Mouse (Mus musculus): ENCODE measurements around the gene Hddc3. TPM values are rescaled to one million over a fixed set of nuclear protein-coding genes. Genes with fewer than 3 reads are reported as not detected.

The Hddc3 gene
- polyA plus RNA-seq, 1 experiment from 2014 or later = 25.8 TPM

GRCm38 (mm10) chr7:80336932-80337331 is 6.0 kb upstream of the Hddc3 start:
- H3K9ac ChIP-seq (replicated peaks) = no peak overlapping the region
- 83% methylated on average over 3 of the region's 3 CpGs for WGBS
- no peaks in the 10 kb centered on the region for H3K27me3 ChIP-seq
- no peak overlapping the region for H3K4me2 ChIP-seq
- no peak for ATAC-seq (ENCODE audit: insufficient number of reproducible peaks, insufficient read depth, low FRiP score, low TSS enrichment, low read depth)
- H3K4me1 ChIP-seq (replicated peaks) = peaks cover 28% of the 10 kb centered on the region
- peaks cover 9% of the 10 kb centered on the region; the same call in 1 of the 2 replicates for H3K9me3 ChIP-seq
- no peak overlapping the region for H3K27ac ChIP-seq
- H3K4me3 ChIP-seq (replicated peaks) = no peak overlapping the region
- H3K36me3 ChIP-seq = peaks cover 57% of the 10 kb centered on the region

- H3K4me1 ChIP-seq (replicated peaks) = peaks cover 37% of the 10 kb centered on the region
- H3K9ac ChIP-seq (replicated peaks) = peak overlapping the region; percentile 65
- H3K27ac ChIP-seq = peak overlapping the region; percentile 41; the same call in 1 of the 2 replicates
- H3K4me3 ChIP-seq (replicated peaks) = peak overlapping the region; percentile 49
- 12% methylated on average over 17 of the region's 17 CpGs for WGBS
- no peak for ATAC-seq (ENCODE audit: insufficient number of reproducible peaks, insufficient read depth, low FRiP score, low TSS enrichment, low read depth)
- peak overlapping the region; percentile 85 for H3K4me2 ChIP-seq
- H3K9me3 ChIP-seq = no peaks in the 10 kb centered on the region
- H3K27me3 ChIP-seq = no peaks in the 10 kb centered on the region
- peaks cover 33% of the 10 kb centered on the region for H3K36me3 ChIP-seq
Observed at GRCm38 (mm10) chr7:80339371-80339770, 3.5 kb upstream of the Hddc3 start.

GRCm38 (mm10) chr7:80339793-80340628 is 2.9 kb upstream of the Hddc3 start:
- ATAC-seq (ENCODE audit: insufficient number of reproducible peaks, insufficient read depth, low FRiP score, low TSS enrichment, low read depth) = peak; percentile 96
- Histone ChIP-seq H3K27me3 (no peaks in the 10 kb centered on the region), H3K9me3 (no peaks in the 10 kb centered on the region), H3K36me3 (peaks cover 27% of the 10 kb centered on the region), H3K9ac (replicated peaks) (peak overlapping the region; percentile 65), H3K4me2 (peak overlapping the region; percentile 85), H3K4me3 (replicated peaks) (peak overlapping the region; percentile 49), H3K27ac (peak overlapping the region; percentile 82), H3K4me1 (replicated peaks) (peaks cover 37% of the 10 kb centered on the region)
- WGBS = under 1% methylated on average over 45 of the region's 45 CpGs

- ATAC-seq (ENCODE audit: insufficient number of reproducible peaks, insufficient read depth, low FRiP score, low TSS enrichment, low read depth) = 0 out of 2 replicates have a peak, but pooled peaks have one; percentile 6
- Histone ChIP-seq H3K9me3 (no peaks in the 10 kb centered on the region), H3K4me3 (replicated peaks) (peak within 1 kb of the TSS; percentile 49), H3K4me2 (peak within 1 kb of the TSS; percentile 85), H3K27ac (peak within 1 kb of the TSS; percentile 82), H3K9ac (replicated peaks) (peak within 1 kb of the TSS; percentile 65), H3K4me1 (replicated peaks) (peaks cover 37% of the 10 kb centered on the region), H3K36me3 (peaks cover 24% of the 10 kb centered on the region), H3K27me3 (no peaks in the 10 kb centered on the region)
- WGBS = 2% methylated on average over 11 of the region's 11 CpGs
Observed at GRCm38 (mm10) chr7:80340793-80341192, 2.1 kb upstream of the Hddc3 start, which contains the start of gene Unc45a. Gene Unc45a, minus strand, starts transcription at chr7:80341005.

GRCm38 (mm10) chr7:80341793-80342192 is 1.1 kb upstream of the Hddc3 start:
- Histone ChIP-seq H3K4me2 (no peak overlapping the region), H3K36me3 (peaks cover 14% of the 10 kb centered on the region), H3K4me1 (replicated peaks) (peaks cover 42% of the 10 kb centered on the region), H3K9ac (replicated peaks) (no peak overlapping the region), H3K9me3 (no peaks in the 10 kb centered on the region), H3K27me3 (no peaks in the 10 kb centered on the region), H3K27ac (no peak overlapping the region), H3K4me3 (replicated peaks) (no peak overlapping the region)
- ATAC-seq (ENCODE audit: insufficient number of reproducible peaks, insufficient read depth, low FRiP score, low TSS enrichment, low read depth) = no peak
- WGBS = 80% methylated on average over 7 of the region's 7 CpGs

GRCm38 (mm10) chr7:80343270-80344018 is 540 bp downstream of the Hddc3 start:
- Histone ChIP-seq H3K9ac (replicated peaks) (peak overlapping the region; percentile 78), H3K27me3 (no peaks in the 10 kb centered on the region), H3K36me3 (peaks cover 5% of the 10 kb centered on the region; the same call in 1 of the 2 replicates), H3K4me3 (replicated peaks) (peak overlapping the region; percentile 56), H3K4me1 (replicated peaks) (peaks cover 47% of the 10 kb centered on the region), H3K27ac (peak overlapping the region; percentile 79), H3K9me3 (no peaks in the 10 kb centered on the region), H3K4me2 (peak overlapping the region; percentile 76)
- 27% methylated on average over 19 of the region's 19 CpGs for WGBS
- no peak for ATAC-seq (ENCODE audit: insufficient number of reproducible peaks, insufficient read depth, low FRiP score, low TSS enrichment, low read depth)

GRCm38 (mm10) chr7:80346173-80346572 is 3.3 kb downstream of the Hddc3 start:
- H3K4me2 ChIP-seq = no peak overlapping the region
- H3K9me3 ChIP-seq = no peaks in the 10 kb centered on the region
- no peak overlapping the region for H3K27ac ChIP-seq
- ATAC-seq (ENCODE audit: insufficient number of reproducible peaks, insufficient read depth, low FRiP score, low TSS enrichment, low read depth) = no peak
- 95% methylated on average over 9 of the region's 9 CpGs for WGBS
- H3K4me3 ChIP-seq (replicated peaks) = no peak overlapping the region
- peaks cover 20% of the 10 kb centered on the region for H3K36me3 ChIP-seq
- H3K27me3 ChIP-seq = no peaks in the 10 kb centered on the region
- no peak overlapping the region for H3K9ac ChIP-seq (replicated peaks)
- peaks cover 32% of the 10 kb centered on the region for H3K4me1 ChIP-seq (replicated peaks)

- H3K36me3 ChIP-seq = peaks cover 25% of the 10 kb centered on the region
- H3K27me3 ChIP-seq = no peaks in the 10 kb centered on the region
- no peaks in the 10 kb centered on the region for H3K9me3 ChIP-seq
- WGBS = 87% methylated on average over 5 of the region's 5 CpGs
- H3K4me1 ChIP-seq (replicated peaks) = peaks cover 30% of the 10 kb centered on the region
- ATAC-seq (ENCODE audit: insufficient number of reproducible peaks, insufficient read depth, low FRiP score, low TSS enrichment, low read depth) = no peak
- no peak overlapping the region for H3K4me2 ChIP-seq
- H3K9ac ChIP-seq (replicated peaks) = no peak overlapping the region; the same call in 1 of the 2 replicates
- H3K27ac ChIP-seq = peak overlapping the region; percentile 50; the same call in 1 of the 2 replicates
- H3K4me3 ChIP-seq (replicated peaks) = no peak overlapping the region
Observed at GRCm38 (mm10) chr7:80346830-80347229, 3.9 kb downstream of the Hddc3 start.

GRCm38 (mm10) chr7:80347670-80348586 is 5.0 kb downstream of the Hddc3 start:
- no peak for ATAC-seq (ENCODE audit: insufficient number of reproducible peaks, insufficient read depth, low FRiP score, low TSS enrichment, low read depth)
- Histone ChIP-seq H3K4me1 (replicated peaks) (peaks cover 26% of the 10 kb centered on the region), H3K9ac (replicated peaks) (no peak overlapping the region), H3K27ac (peak overlapping the region; percentile 80), H3K27me3 (no peaks in the 10 kb centered on the region), H3K36me3 (peaks cover 35% of the 10 kb centered on the region), H3K4me3 (replicated peaks) (no peak overlapping the region), H3K9me3 (no peaks in the 10 kb centered on the region), H3K4me2 (no peak overlapping the region)
- 53% methylated on average over 13 of the region's 13 CpGs for WGBS

GRCm38 (mm10) chr7:80350808-80351207 is 7.9 kb downstream of the Hddc3 start:
- Histone ChIP-seq H3K27me3 (no peaks in the 10 kb centered on the region), H3K9me3 (no peaks in the 10 kb centered on the region), H3K36me3 (peaks cover 52% of the 10 kb centered on the region), H3K4me1 (replicated peaks) (peaks cover 21% of the 10 kb centered on the region), H3K4me2 (no peak overlapping the region), H3K27ac (no peak overlapping the region), H3K4me3 (replicated peaks) (no peak overlapping the region), H3K9ac (replicated peaks) (no peak overlapping the region)
- no peak for ATAC-seq (ENCODE audit: insufficient number of reproducible peaks, insufficient read depth, low FRiP score, low TSS enrichment, low read depth)
- 76% methylated on average over 2 of the region's 2 CpGs for WGBS

All from limb, embryonic 12.5 days (tissue).